Mouse (Mus musculus) lung, embryonic 14.5 days (tissue): Measurements from ENCODE around the gene Sap30bp. TPM values are rescaled to one million over a fixed set of nuclear protein-coding genes. Genes with fewer than 3 reads are reported as not detected.

Experiments used
- ATAC-seq: fragments of 200-750 bp; cut with Nextera tagmentation; 2 replicates; pipeline ENCODE4 v1.8.0; 2017; ENCODE audit warnings: mild to moderate bottlenecking, moderate TSS enrichment, moderate library complexity; ENCODE audit not compliant: insufficient read depth
- DNase-seq: peaks from one replicate; pipeline ENCODE4 v3.0.0-alpha.2; 2015
- H3K27ac ChIP-seq: fragments of 300-500 bp; sonication (generic); 2 replicates; pipeline ENCODE4 v1.5.1; 2014; ENCODE audit warnings: low read depth, mild to moderate bottlenecking, moderate library complexity
- H3K27me3 ChIP-seq: fragments of 300-500 bp; sonication (generic); 2 replicates; pipeline ENCODE4 v1.6.1; 2014; ENCODE audit warnings: low read length, control low read depth; ENCODE audit not compliant: insufficient read depth
- H3K36me3 ChIP-seq: fragments of 300-500 bp; sonication (generic); 2 replicates; pipeline ENCODE4 v1.6.1; 2014; ENCODE audit warnings: control low read depth; ENCODE audit not compliant: insufficient read depth
- H3K4me1 ChIP-seq: fragments of 300-500 bp; sonication (generic); 2 replicates; pipeline ENCODE4 v1.6.1; 2014; ENCODE audit warnings: antibody characterized with exemption, control low read depth; ENCODE audit not compliant: insufficient read depth
- H3K4me2 ChIP-seq: fragments of 300-500 bp; sonication (generic); 2 replicates; pipeline ENCODE4 v1.6.1; 2014; ENCODE audit warnings: mild to moderate bottlenecking
- H3K4me3 ChIP-seq: fragments of 300-500 bp; sonication (generic); 2 replicates; pipeline ENCODE4 v1.5.1; 2014; ENCODE audit warnings: low read depth, low read length
- H3K9ac ChIP-seq: fragments of 300-500 bp; sonication (generic); 2 replicates; pipeline ENCODE4 v1.6.1; 2014
- H3K9me3 ChIP-seq: fragments of 300-500 bp; sonication (generic); 2 replicates; pipeline ENCODE4 v1.6.1; 2016; ENCODE audit warnings: low read depth, low read length, control low read depth
- CTCF ChIP-seq: IDR thresholded peaks from 2 replicates; pipeline ENCODE4 v1.5.1; 2016; ENCODE audit warnings: antibody characterized with exemption, low read depth
- WGBS: fragments of 180-500 bp; shearing (Covaris S2); extraction: QIAGEN DNeasy Blood & Tissue Kit; methylation state at CpG from one replicate; pipeline ENCODE4 v1.1.7; 2014; 5-methylcytosine and 5-hydroxymethylcytosine counted together
- polyA plus RNA-seq: library from polyadenylated mRNA; unstranded; fragments of >200 nt; fragmentation: Nextera tagmentation; extraction: Ambion mirVana; gene quantifications from 2 replicates; pipeline ENCODE4 v1.2.1, GENCODE M21; 2014

The Sap30bp gene
- polyA plus RNA-seq, 1 experiment from 2014 or later, result 39.1 TPM

DNA sequence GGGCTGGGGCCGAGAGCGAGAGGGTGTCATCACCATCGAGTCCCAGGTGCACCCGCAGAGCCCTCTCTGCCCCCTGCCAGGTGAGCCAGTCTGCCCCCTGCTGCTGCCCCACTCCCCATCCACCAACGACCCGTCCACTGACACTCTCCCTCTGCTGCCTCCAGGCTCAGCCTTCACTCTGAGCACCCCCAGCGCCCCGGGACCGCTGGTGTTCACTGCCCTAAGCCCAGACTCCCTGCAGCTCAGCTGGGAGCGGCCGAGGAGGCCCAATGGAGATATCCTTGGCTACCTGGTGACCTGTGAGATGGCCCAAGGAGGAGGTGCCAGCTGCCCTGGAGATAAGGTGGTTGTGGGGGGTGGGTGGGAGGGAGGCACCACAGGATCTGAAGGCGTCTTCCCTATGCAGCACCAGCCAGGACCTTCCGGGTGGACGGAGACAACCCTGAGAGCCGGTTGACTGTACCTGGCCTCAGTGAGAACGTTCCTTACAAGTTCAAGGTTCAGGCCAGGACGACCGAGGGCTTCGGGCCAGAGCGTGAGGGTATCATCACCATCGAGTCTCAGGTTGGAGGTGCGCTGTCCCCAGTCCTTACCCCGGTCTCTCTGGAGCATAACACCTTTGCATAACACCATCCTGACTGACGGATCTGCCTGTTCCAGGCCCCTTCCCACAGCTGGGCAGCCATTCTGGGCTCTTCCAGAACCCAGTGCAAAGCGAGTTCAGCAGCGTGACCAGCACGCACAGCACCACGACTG is 74.2 kb downstream of the Sap30bp start:
- H3K27ac ChIP-seq, result no peak overlapping the region
- H3K9ac ChIP-seq, result no peak overlapping the region
- H3K4me2 ChIP-seq, result no peak overlapping the region
- WGBS, result 87% methylated on average over 28 of the region's 28 CpGs
- no peak for ATAC-seq
- H3K9me3 ChIP-seq, result no peaks in the 10 kb centered on the region
- H3K27me3 ChIP-seq, result no peaks in the 10 kb centered on the region
- H3K4me1 ChIP-seq, result peaks cover 13% of the 10 kb centered on the region
- H3K4me3 ChIP-seq, result no peak overlapping the region
- no peak for TF ChIP-seq CTCF
- peaks cover 47% of the 10 kb centered on the region for H3K36me3 ChIP-seq
- DNase-seq, result no peak

DNA sequence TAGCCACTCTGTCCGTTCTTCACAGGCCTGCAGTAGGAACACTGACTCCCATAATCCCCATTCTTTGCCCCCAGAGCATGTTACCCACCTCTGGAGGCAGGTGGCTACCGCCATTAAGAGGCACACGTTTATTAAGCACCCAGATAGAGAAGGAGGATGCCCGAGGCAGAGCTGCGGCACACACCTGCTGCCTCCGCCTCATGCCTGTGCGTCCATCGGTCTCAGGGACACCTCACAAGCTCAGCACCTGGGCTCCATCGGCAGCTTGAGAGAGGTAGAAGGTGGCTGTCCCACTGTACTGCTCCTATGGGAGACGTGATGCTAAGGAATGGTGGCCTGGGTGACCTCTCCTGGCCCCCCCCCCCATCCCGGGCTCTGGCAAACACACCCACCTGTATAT is 75.3 kb downstream of the Sap30bp start:
- no peak overlapping the region for H3K4me3 ChIP-seq
- no peaks in the 10 kb centered on the region for H3K27me3 ChIP-seq
- ATAC-seq (no peak), DNase-seq (no peak)
- H3K4me1 ChIP-seq, result peaks cover 17% of the 10 kb centered on the region
- 85% methylated on average over 11 of the region's 11 CpGs for WGBS
- peaks cover 47% of the 10 kb centered on the region for H3K36me3 ChIP-seq
- no peaks in the 10 kb centered on the region for H3K9me3 ChIP-seq
- no peak overlapping the region for H3K9ac ChIP-seq
- no peak overlapping the region for H3K4me2 ChIP-seq
- no peak overlapping the region for H3K27ac ChIP-seq
- no peak for TF ChIP-seq CTCF

DNA sequence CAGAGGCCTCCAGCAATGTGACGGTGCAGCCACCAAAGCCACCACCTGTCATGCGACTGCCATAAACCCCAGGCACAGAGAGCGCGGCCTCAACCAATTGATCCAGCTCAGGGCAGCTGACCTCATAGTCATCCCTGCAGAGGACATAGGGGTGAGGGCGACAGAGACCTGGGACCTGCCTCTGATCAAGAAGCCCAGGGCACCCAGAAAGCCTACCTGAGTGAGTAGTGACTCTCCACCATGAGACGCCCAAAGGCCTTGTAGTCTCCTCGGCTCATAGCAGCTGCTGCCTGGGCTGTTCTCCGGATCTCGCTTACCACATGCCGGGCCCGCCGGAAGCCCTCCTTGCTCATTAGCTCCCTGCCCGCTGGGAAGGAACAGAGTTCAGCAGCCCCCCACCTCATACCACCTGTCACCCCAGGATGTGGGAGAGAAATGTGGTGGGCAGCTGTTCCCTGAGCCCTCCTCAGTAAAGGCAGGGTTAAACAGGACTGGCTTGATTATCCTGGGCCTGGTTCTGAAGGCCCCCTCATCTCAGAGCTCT is 75.8 kb downstream of the Sap30bp start:
- WGBS, result 88% methylated on average over 13 of the region's 13 CpGs
- DNase-seq, result no peak
- no peak overlapping the region for H3K4me2 ChIP-seq

DNA sequence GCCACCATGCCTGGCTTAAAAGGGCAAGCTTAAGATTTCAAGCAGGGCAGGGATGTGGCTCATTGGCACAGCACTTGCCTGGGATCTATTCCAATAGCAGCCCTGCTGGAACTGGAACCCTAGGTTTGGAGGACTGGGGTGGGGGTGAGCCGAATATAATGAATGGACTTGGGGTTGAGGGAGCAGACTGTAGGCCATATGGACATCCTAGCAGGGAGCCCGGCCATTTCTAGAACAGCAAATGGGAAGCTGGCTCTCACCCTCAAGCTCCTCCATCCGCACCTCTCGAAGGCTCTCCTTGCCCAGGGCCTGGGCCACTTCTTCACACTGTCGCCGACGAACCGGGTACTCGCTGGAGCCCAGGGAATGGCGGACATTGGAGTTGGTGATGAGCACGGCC is 76.6 kb downstream of the Sap30bp start:
- no peak overlapping the region for H3K9ac ChIP-seq
- peaks cover 15% of the 10 kb centered on the region for H3K4me1 ChIP-seq
- no peaks in the 10 kb centered on the region for H3K9me3 ChIP-seq
- no peak overlapping the region for H3K27ac ChIP-seq
- DNase-seq (no peak), ATAC-seq (no peak)
- no peak for TF ChIP-seq CTCF
- WGBS, result 90% methylated on average over 11 of the region's 11 CpGs
- H3K4me3 ChIP-seq, result no peak overlapping the region
- H3K36me3 ChIP-seq, result peaks cover 47% of the 10 kb centered on the region
- no peak overlapping the region for H3K4me2 ChIP-seq
- no peaks in the 10 kb centered on the region for H3K27me3 ChIP-seq

More for the DNA sequence above, 75.8 kb downstream of the Sap30bp start:
- H3K27me3 ChIP-seq, result no peaks in the 10 kb centered on the region
- peaks cover 17% of the 10 kb centered on the region for H3K4me1 ChIP-seq
- H3K9me3 ChIP-seq, result no peaks in the 10 kb centered on the region
- TF ChIP-seq CTCF, result no peak
- H3K9ac ChIP-seq, result no peak overlapping the region
- H3K4me3 ChIP-seq, result no peak overlapping the region
- no peak for ATAC-seq
- H3K27ac ChIP-seq, result no peak overlapping the region
- peaks cover 47% of the 10 kb centered on the region for H3K36me3 ChIP-seq

DNA sequence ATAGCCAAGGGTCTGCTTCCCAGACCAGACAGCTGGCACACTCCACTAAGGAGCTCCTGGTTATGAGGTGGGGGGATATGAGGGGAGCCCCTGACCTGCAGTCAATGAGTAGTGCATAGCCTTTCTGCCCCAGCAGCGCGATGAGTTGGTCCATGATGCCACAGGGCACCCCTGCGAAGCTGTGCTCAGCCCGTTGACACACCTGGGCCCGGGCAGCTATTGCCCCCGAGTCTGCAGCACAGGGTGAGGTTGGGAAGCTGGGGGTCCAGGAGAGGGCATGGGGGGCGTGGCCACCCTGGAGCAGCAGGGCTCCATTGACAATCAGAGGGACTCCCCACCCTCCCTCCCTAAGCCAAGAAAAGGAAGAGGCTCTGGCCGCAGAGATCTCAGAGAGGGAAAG is 77.1 kb downstream of the Sap30bp start:
- peaks cover 47% of the 10 kb centered on the region for H3K36me3 ChIP-seq
- no peaks in the 10 kb centered on the region for H3K9me3 ChIP-seq
- H3K27ac ChIP-seq, result no peak overlapping the region
- DNase-seq, result no peak
- TF ChIP-seq CTCF, result no peak
- H3K4me1 ChIP-seq, result peaks cover 14% of the 10 kb centered on the region
- 93% methylated on average over 8 of the region's 8 CpGs for WGBS
- H3K27me3 ChIP-seq, result no peaks in the 10 kb centered on the region
- ATAC-seq, result no peak
- H3K4me2 ChIP-seq, result no peak overlapping the region
- no peak overlapping the region for H3K9ac ChIP-seq
- no peak overlapping the region for H3K4me3 ChIP-seq

DNA sequence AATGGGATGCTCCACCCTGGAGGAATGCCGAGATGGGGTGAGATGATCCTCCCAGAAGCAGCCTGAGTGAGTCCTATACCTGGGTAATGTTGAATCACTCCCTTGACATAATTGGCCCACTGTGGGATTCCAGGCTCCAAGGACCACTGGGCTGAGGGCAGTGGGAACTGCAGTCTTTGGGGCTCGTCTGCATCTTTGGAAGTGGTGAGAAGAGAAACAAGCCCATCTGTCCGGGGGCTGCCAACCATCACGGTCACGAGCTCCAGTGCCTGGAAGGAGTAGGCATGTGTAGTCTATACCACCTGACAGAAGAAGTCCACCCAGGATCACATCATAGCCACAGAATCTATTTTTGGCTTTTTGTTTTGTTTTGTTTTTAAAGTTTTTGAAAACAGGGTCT is 77.9 kb downstream of the Sap30bp start:
- no peak for TF ChIP-seq CTCF
- 81% methylated on average over 5 of the region's 5 CpGs for WGBS
- peaks cover 10% of the 10 kb centered on the region for H3K4me1 ChIP-seq
- ATAC-seq (no peak), DNase-seq (no peak)
- H3K4me3 ChIP-seq, result no peak overlapping the region
- peak overlapping the region; percentile 77 for H3K4me2 ChIP-seq
- H3K9ac ChIP-seq, result no peak overlapping the region
- no peaks in the 10 kb centered on the region for H3K9me3 ChIP-seq
- H3K27ac ChIP-seq, result no peak overlapping the region
- peaks cover 47% of the 10 kb centered on the region for H3K36me3 ChIP-seq
- H3K27me3 ChIP-seq, result no peaks in the 10 kb centered on the region

DNA sequence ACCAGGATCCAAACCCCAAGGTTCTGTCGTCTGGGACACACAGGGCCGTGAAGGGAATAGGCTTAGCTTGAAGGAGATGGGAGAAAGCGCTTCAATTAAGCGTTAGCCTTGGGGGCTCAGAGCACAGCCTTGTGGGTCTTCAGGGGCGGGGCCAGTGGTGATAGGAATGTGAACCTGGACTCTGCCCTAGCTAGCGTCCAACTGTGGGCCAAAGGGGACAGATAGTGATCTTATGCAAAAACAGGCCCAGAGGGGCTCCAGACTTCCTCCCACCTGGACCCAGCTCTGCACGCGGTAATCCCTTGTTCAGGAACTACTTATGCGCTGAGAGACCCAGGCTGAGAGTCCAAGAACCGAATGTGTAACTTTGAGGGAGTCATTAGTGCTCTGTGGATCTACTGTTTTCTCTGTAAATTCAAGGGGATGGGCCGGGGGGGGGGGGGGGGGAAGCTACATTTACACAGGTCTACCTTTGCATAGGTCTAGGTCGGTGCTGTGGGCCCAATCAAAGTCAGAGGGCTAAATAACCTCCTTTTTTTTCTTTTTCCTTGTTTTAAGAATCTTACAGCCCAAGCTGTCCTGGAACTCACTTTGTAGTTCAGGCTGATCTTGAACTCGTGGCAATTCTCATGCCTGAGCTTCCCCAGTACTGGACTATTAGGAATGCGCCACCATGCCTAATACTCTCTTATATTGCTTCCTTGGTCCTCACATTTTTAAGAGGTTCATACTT is 78.6 kb downstream of the Sap30bp start:
- Histone ChIP-seq H3K9me3 (no peaks in the 10 kb centered on the region), H3K9ac (peak overlapping the region; percentile 90), H3K4me3 (peak overlapping the region; percentile 68), H3K4me2 (peak overlapping the region; percentile 77), H3K4me1 (peaks cover 10% of the 10 kb centered on the region), H3K36me3 (peaks cover 43% of the 10 kb centered on the region), H3K27ac (peak overlapping the region; percentile 98), H3K27me3 (no peaks in the 10 kb centered on the region)
- WGBS, result 14% methylated on average over 14 of the region's 14 CpGs
- TF ChIP-seq CTCF, result no peak
- ATAC-seq (peak; percentile 14), DNase-seq (peak; percentile 49)
